Mouse (Mus musculus): ENCODE data around the gene Tecpr1.

DNA sequence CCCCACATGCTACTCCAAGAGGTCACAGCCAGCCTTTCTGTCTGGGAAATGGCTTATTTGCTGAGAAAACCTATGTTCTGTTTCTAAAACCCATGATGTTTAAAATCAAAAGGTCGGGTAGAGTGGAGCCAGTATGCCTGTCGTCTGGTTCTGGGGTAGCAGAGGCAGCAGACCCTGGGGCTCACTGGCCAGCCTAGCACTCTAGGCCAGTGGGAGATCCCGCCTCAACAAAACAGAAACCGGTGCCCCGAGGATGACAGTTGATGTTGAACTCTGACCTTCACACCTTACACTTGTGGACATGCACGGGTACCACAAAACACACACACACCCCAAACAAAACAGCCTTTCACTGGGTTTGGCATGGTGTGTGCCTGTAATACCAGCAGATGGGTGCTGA, 35.0 kb downstream of the Tecpr1 start:
- TF ChIP-seq POLR2AphosphoS5 (IDR thresholded peaks at IDR 0.05; ENCODE audit: insufficient replicate concordance, low read depth, low read length) (no peak), CTCF (IDR thresholded peaks at IDR 0.05; ENCODE audit: low read depth, low read length) (no peak)
